Mouse (Mus musculus) small intestine, adult 2 months (tissue): ENCODE measurements around the gene Eif1ax.

Experiments
- CTCF ChIP-seq: fragments of 200-500 bp; IDR thresholded peaks from 2 replicates; pipeline ENCODE4 v1.5.1; 2012; ENCODE audit warnings: low read depth, mild to moderate bottlenecking, control low read depth, inconsistent platforms, low read length, moderate library complexity, mixed read lengths; ENCODE audit not compliant: insufficient replicate concordance, insufficient read length; ENCODE audit errors: extremely low read depth
- POLR2A ChIP-seq: fragments of 200-500 bp; IDR thresholded peaks from 2 replicates; pipeline ENCODE4 v1.6.1; 2012; ENCODE audit warnings: low read depth, mild to moderate bottlenecking, control low read depth, inconsistent platforms, low read length, moderate library complexity

DNA sequence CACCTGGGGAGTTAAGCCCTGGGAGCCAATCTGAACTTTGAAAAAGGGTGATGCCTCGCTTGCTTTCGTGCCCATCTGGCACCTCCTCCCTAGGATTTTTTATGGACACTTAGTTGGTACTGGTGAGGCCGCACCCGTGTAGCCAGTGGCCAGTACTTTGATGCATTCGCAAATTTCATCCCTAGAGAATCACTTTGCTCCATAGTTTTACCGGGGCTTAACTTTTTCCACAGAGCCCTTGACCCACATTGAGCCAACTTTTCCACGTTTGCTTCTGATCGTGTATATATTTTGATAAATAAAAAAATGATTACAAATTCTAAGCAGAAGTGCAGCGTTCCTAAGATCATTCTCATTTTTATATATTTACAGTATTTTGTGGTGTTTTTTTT, 771 bp downstream of the Eif1ax start:
- TF ChIP-seq CTCF, result no peak
- no peak for TF ChIP-seq POLR2A
